Mouse (Mus musculus) limb, embryonic 15.5 days (tissue): ENCODE results near the gene Gm9573. TPM values are rescaled to one million over a fixed set of nuclear protein-coding genes. Genes with fewer than 3 reads are reported as not detected.

Experiments used
- ATAC-seq: fragments of 200-750 bp; cut with Nextera tagmentation; 2 replicates; pipeline ENCODE4 v1.8.0; 2017; ENCODE audit warnings: low read depth, moderate TSS enrichment; ENCODE audit not compliant: insufficient number of reproducible peaks, low FRiP score, low TSS enrichment
- H3K27ac ChIP-seq: fragments of 300-500 bp; sonication (generic); 2 replicates; pipeline ENCODE4 v1.5.1; 2015; ENCODE audit warnings: moderate library complexity, mild to moderate bottlenecking, inconsistent platforms
- H3K27me3 ChIP-seq: fragments of 300-500 bp; sonication (generic); 2 replicates; pipeline ENCODE4 v1.6.1; 2015; ENCODE audit warnings: inconsistent platforms
- H3K36me3 ChIP-seq: fragments of 300-500 bp; sonication (generic); 2 replicates; pipeline ENCODE4 v1.6.1; 2015; ENCODE audit warnings: inconsistent platforms
- H3K4me1 ChIP-seq: fragments of 300-500 bp; sonication (generic); 2 replicates; pipeline ENCODE4 v1.6.1; 2015; ENCODE audit warnings: inconsistent platforms
- H3K4me2 ChIP-seq: fragments of 300-500 bp; sonication (generic); 2 replicates; pipeline ENCODE4 v1.6.1; 2015; ENCODE audit warnings: mild to moderate bottlenecking, inconsistent platforms
- H3K4me3 ChIP-seq: fragments of 300-500 bp; sonication (generic); 2 replicates; pipeline ENCODE4 v1.5.1; 2015; ENCODE audit warnings: mild to moderate bottlenecking, inconsistent platforms
- H3K9ac ChIP-seq: fragments of 300-500 bp; sonication (generic); 2 replicates; pipeline ENCODE4 v1.6.1; 2015; ENCODE audit warnings: inconsistent platforms
- H3K9me3 ChIP-seq: fragments of 300-500 bp; sonication (generic); 2 replicates; pipeline ENCODE4 v1.6.1; 2016; ENCODE audit warnings: inconsistent platforms
- WGBS: fragments of 180-500 bp; shearing (Covaris S2); methylation state at CpG from one replicate; pipeline ENCODE4 v1.1.7; 2015; 5-methylcytosine and 5-hydroxymethylcytosine counted together
- polyA plus RNA-seq: library from polyadenylated mRNA; unstranded; fragments of >200 nt; fragmentation: Nextera tagmentation; extraction: Ambion mirVana; gene quantifications from 2 replicates; pipeline ENCODE4 v1.2.1, GENCODE M21; 2015

Gm9573 gene
- polyA plus RNA-seq, 1 experiment from 2014 or later = 0.33 TPM

GRCm38 (mm10) chr17:35592131-35592530 lies 34.3 kb downstream of the Gm9573 start:
- WGBS = 78% methylated on average over 9 of the region's 9 CpGs
- no peak for ATAC-seq
- Histone ChIP-seq H3K4me3 (no peak overlapping the region), H3K9me3 (no peaks in the 10 kb centered on the region), H3K4me2 (no peak overlapping the region), H3K27ac (no peak overlapping the region), H3K36me3 (no peaks in the 10 kb centered on the region), H3K4me1 (0 out of 2 replicates have a peak, but pooled peaks cover 2% of the 10 kb centered on the region), H3K27me3 (no peaks in the 10 kb centered on the region), H3K9ac (no peak overlapping the region)

GRCm38 (mm10) chr17:35591731-35592130 lies 34.7 kb downstream of the Gm9573 start:
- no peaks in the 10 kb centered on the region for H3K36me3 ChIP-seq
- ATAC-seq = no peak
- no peak overlapping the region for H3K4me2 ChIP-seq
- H3K4me3 ChIP-seq = no peak overlapping the region
- H3K27me3 ChIP-seq = no peaks in the 10 kb centered on the region
- 0 out of 2 replicates have a peak, but pooled peaks cover 2% of the 10 kb centered on the region for H3K4me1 ChIP-seq
- H3K9ac ChIP-seq = no peak overlapping the region
- WGBS = 86% methylated on average over 15 of the region's 15 CpGs
- no peak overlapping the region for H3K27ac ChIP-seq
- H3K9me3 ChIP-seq = no peaks in the 10 kb centered on the region

GRCm38 (mm10) chr17:35591219-35591578 lies 35.2 kb downstream of the Gm9573 start:
- no peak overlapping the region for H3K9ac ChIP-seq
- H3K9me3 ChIP-seq = no peaks in the 10 kb centered on the region
- no peak overlapping the region for H3K27ac ChIP-seq
- H3K4me3 ChIP-seq = no peak overlapping the region
- H3K27me3 ChIP-seq = no peaks in the 10 kb centered on the region
- H3K36me3 ChIP-seq = no peaks in the 10 kb centered on the region
- whole genome bisulfite sequencing = 92% methylated on average over 7 of the region's 7 CpGs
- no peak for ATAC-seq
- 0 out of 2 replicates have a peak, but pooled peaks cover 2% of the 10 kb centered on the region for H3K4me1 ChIP-seq
- H3K4me2 ChIP-seq = no peak overlapping the region

GRCm38 (mm10) chr17:35590410-35591218 lies 35.8 kb downstream of the Gm9573 start:
- WGBS = 22% methylated on average over 21 of the region's 21 CpGs
- no peak overlapping the region for H3K4me3 ChIP-seq
- ATAC-seq = peak; percentile 63
- no peaks in the 10 kb centered on the region for H3K9me3 ChIP-seq
- peak overlapping the region; percentile 19; the same call in 1 of the 2 replicates for H3K4me2 ChIP-seq
- H3K4me1 ChIP-seq = 0 out of 2 replicates have a peak, but pooled peaks cover 2% of the 10 kb centered on the region
- H3K36me3 ChIP-seq = no peaks in the 10 kb centered on the region
- H3K9ac ChIP-seq = no peak overlapping the region
- no peaks in the 10 kb centered on the region for H3K27me3 ChIP-seq
- H3K27ac ChIP-seq = no peak overlapping the region

- Histone ChIP-seq H3K36me3 (no peaks in the 10 kb centered on the region), H3K9ac (no peak overlapping the region), H3K4me2 (no peak overlapping the region), H3K9me3 (no peaks in the 10 kb centered on the region), H3K27ac (no peak overlapping the region), H3K27me3 (no peaks in the 10 kb centered on the region), H3K4me1 (peaks cover 8% of the 10 kb centered on the region), H3K4me3 (no peak overlapping the region)
- ATAC-seq = no peak
- WGBS = 30% methylated on average over 4 of the region's 4 CpGs
Observed at GRCm38 (mm10) chr17:35588387-35588786, 38.0 kb downstream of the Gm9573 start.

GRCm38 (mm10) chr17:35587291-35587690 lies 39.1 kb downstream of the Gm9573 start:
- WGBS = 82% methylated on average over 1 of the region's 1 CpGs
- Histone ChIP-seq H3K4me2 (no peak overlapping the region), H3K4me3 (no peak overlapping the region), H3K27me3 (no peaks in the 10 kb centered on the region), H3K36me3 (no peaks in the 10 kb centered on the region), H3K9me3 (no peaks in the 10 kb centered on the region), H3K27ac (no peak overlapping the region), H3K9ac (no peak overlapping the region), H3K4me1 (peaks cover 8% of the 10 kb centered on the region)
- ATAC-seq = no peak

GRCm38 (mm10) chr17:35584330-35584937 lies 42.0 kb downstream of the Gm9573 start:
- no peak overlapping the region for H3K9ac ChIP-seq
- 18% methylated on average over 16 of the region's 16 CpGs for WGBS
- H3K4me1 ChIP-seq = peaks cover 5% of the 10 kb centered on the region
- no peak for ATAC-seq
- H3K9me3 ChIP-seq = no peaks in the 10 kb centered on the region
- H3K4me3 ChIP-seq = no peak overlapping the region
- no peaks in the 10 kb centered on the region for H3K36me3 ChIP-seq
- H3K27me3 ChIP-seq = no peaks in the 10 kb centered on the region
- H3K4me2 ChIP-seq = peak overlapping the region; percentile 33
- no peak overlapping the region for H3K27ac ChIP-seq

- H3K36me3 ChIP-seq = no peaks in the 10 kb centered on the region
- ATAC-seq = no peak
- H3K9ac ChIP-seq = no peak overlapping the region
- H3K27ac ChIP-seq = no peak overlapping the region
- H3K4me1 ChIP-seq = peaks cover 5% of the 10 kb centered on the region
- H3K4me2 ChIP-seq = no peak overlapping the region
- no peak overlapping the region for H3K4me3 ChIP-seq
- WGBS = 78% methylated on average over 1 of the region's 1 CpGs
- H3K9me3 ChIP-seq = no peaks in the 10 kb centered on the region
- H3K27me3 ChIP-seq = no peaks in the 10 kb centered on the region
Observed at GRCm38 (mm10) chr17:35582900-35583299, 43.5 kb downstream of the Gm9573 start.

- Histone ChIP-seq H3K4me1 (no peaks in the 10 kb centered on the region), H3K36me3 (no peaks in the 10 kb centered on the region), H3K4me3 (no peak overlapping the region), H3K27me3 (peaks cover 11% of the 10 kb centered on the region; the same call in 1 of the 2 replicates), H3K9me3 (no peaks in the 10 kb centered on the region), H3K27ac (no peak overlapping the region), H3K4me2 (no peak overlapping the region), H3K9ac (no peak overlapping the region)
- no peak for ATAC-seq
- WGBS = 20% methylated on average over 6 of the region's 6 CpGs
Observed at GRCm38 (mm10) chr17:35578211-35578610, 48.2 kb downstream of the Gm9573 start.

- Histone ChIP-seq H3K9me3 (no peaks in the 10 kb centered on the region), H3K36me3 (no peaks in the 10 kb centered on the region), H3K27me3 (peaks cover 34% of the 10 kb centered on the region), H3K4me2 (no peak overlapping the region), H3K4me1 (peaks cover 16% of the 10 kb centered on the region), H3K4me3 (no peak overlapping the region), H3K9ac (no peak overlapping the region), H3K27ac (no peak overlapping the region)
- 92% methylated on average over 7 of the region's 7 CpGs for WGBS
- no peak for ATAC-seq
Observed at GRCm38 (mm10) chr17:35571477-35571876, 55.0 kb downstream of the Gm9573 start.

- no peak overlapping the region for H3K27ac ChIP-seq
- no peak overlapping the region for H3K4me2 ChIP-seq
- no peak for ATAC-seq
- no peak overlapping the region for H3K4me3 ChIP-seq
- 70% methylated on average over 14 of the region's 14 CpGs for WGBS
- H3K9me3 ChIP-seq = no peaks in the 10 kb centered on the region
- H3K27me3 ChIP-seq = peaks cover 31% of the 10 kb centered on the region
- H3K9ac ChIP-seq = no peak overlapping the region
- no peaks in the 10 kb centered on the region for H3K36me3 ChIP-seq
- peaks cover 16% of the 10 kb centered on the region for H3K4me1 ChIP-seq
Observed at GRCm38 (mm10) chr17:35570836-35571235, 55.6 kb downstream of the Gm9573 start.
